Mouse (Mus musculus): Measurements from ENCODE around the gene Acox1.

DNA sequence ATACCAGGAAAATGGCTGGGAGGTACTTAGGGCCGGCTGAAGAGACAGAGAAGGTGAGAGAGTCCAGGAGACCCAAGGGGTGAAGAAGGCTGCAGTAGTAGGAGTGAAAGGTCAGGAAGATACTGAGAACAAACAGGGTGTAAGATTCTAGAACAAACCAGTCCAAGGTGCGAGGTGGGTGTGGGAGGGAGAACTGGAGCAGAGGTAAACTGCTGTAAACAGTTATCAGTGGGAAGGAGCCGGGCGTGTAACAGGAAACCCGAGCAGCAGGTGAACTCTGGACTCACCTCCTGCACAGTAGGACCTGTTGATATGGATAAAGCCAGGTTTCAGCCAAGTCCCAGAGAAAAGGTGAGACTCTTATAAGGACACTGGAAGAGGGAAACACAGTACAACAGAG, 11.9 kb upstream of the Acox1 start:
- no peak for TF ChIP-seq CTCF (IDR thresholded peaks at IDR 0.05; ENCODE audit: low read depth)
- no peak for TF ChIP-seq EP300 (optimal IDR thresholded peaks at IDR 0.05)

Measured in stomach, postnatal 0 days (tissue).